Mouse (Mus musculus) gastrocnemius, adult 8-10 months (tissue): ENCODE results near the gene Olfr906. TPM values are rescaled to one million over a fixed set of nuclear protein-coding genes. Genes with fewer than 3 reads are reported as not detected.

ENCODE experiments used
- DNase-seq, 2 experiments: peaks; one replicate each; pipeline ENCODE4 v3.0.0; 2022; ENCODE audit warnings: low spot score in 2 of 2
- total RNA-seq, 4 experiments: library from RNA; stranded (reverse); gene quantifications; 2 replicates each; pipeline ENCODE4 v1.2.4; 2022

The Olfr906 gene
- total RNA-seq, result not detected

DNA sequence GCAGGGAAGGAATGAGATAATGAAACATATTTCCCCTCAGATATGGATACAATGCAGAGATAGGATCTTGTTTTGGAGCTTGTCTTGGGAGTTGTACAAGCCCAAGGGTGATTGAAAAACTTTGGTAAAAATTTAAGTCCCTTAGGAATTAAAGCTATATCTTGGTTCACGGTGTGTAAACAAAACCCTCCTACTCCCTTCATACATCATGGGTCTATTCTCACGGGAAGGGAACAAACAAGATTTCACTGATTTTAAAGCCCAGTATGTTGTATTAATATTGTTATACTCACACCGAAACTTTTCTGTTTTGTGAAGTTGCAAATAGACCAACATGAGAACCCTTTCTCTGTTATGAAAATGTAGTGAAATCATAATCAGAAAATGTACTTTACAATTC, at the start of gene Olfr906:
Olfr906 (plus strand) TSS at position 301 of the 400 bp plus-strand sequence.
- no peak for DNase-seq

DNA sequence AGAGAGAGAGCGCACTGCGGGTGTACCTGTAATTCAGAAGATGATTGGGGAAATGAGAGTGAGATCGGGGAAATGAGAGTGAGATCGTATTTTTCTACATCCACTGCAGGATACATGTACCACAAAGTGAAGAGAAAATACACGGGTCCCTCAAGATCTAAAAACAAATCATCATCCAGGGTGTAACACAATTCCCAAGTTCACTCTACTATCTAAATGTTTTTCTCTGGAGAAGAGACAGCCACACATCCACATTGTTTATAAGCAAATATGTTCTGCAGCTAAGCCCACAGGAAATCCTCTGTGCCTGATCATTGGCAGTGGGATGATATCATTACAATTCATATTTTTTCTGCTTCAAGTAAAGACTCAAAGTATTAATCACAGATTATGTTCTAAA, 39.5 kb upstream of the Olfr906 start, which contains the start of gene Olfr902:
Olfr902 (plus strand) TSS at position 301 of the 400 bp plus-strand sequence.
- DNase-seq, result no peak

DNA sequence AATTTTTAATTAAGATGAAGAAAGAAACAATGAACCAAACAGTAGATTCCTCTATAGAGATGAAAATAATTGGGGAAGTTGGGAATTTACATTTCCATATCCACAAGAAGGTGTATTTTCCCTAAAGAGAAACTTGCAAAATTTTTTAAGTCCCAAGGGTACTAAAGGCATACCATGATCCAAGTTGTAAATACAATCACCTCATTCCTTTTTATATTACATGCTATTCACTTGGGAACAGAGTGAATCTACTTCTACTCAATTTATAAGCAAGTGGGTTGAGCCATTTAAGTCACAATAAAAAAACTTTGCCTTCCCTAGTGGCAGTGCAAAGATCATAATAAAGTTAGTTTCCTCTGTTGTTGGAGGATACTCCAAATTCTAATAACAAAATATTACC, 24.0 kb upstream of the Olfr906 start, which contains the start of gene Olfr904:
Olfr904 (plus strand) TSS at position 301 of the 400 bp plus-strand sequence.
- no peak for DNase-seq

DNA sequence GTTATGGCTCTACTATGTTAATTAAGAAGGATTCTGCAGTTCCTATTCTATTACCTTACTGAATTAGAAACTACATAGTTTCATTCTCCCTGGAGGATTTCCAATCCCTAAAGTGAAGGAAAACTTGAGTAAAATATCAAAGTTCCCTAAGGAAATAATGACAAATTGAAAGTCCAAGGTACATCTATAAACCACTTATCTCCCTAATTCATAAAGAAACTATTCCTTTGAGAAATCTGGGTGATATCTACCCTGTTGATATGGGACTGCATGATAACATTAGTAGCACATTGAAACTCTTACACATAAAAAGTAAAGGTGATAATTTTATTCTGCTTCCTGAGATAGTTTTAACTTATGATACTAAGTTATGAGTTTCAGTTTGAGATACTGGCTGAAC, 16.1 kb upstream of the Olfr906 start, which contains the start of gene Olfr905:
Olfr905 (plus strand) TSS at position 301 of the 400 bp plus-strand sequence.
- no peak for DNase-seq

DNA sequence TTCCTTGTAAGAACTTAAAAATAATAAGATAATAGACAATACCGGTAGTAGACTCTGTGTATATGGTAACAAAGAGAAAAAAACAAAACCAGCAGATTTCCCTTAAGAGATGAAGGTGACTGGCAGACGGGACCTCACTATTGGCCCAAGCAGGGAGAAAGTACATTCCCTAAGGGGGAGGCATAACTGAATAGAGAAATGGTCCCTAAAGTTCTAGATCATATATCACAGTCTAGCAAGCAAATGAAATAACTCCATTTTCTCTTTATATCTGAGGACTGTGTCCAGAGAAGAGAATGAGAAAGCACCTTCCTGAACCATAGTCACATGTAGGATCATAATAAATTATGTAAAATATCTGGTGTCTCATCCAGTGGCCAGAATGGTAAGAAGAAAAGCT, 8.6 kb downstream of the Olfr906 start, which contains the start of gene Olfr907:
Olfr907 (plus strand) TSS at position 301 of the 400 bp plus-strand sequence.
- no peak for DNase-seq

DNA sequence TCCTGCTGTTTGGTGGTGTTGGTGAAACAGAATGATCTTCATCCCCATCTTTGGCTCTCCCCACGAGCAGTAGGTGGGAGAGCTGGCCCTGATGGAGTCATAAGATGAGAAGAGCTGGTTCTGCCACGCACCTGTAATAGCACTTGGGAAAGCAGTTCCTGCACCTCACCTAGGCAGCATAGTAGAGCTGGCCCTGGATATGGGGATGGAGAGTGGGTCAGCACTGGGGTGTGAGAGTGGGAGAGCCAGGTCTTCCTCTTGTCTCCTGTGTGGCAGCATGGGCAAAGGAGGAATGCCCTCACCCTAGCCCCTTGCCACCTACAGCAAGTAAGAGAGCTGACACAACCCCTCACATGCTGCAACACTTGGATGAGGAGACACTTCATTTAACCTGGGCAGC, 25.5 kb downstream of the Olfr906 start:
- DNase-seq, result no peak

DNA sequence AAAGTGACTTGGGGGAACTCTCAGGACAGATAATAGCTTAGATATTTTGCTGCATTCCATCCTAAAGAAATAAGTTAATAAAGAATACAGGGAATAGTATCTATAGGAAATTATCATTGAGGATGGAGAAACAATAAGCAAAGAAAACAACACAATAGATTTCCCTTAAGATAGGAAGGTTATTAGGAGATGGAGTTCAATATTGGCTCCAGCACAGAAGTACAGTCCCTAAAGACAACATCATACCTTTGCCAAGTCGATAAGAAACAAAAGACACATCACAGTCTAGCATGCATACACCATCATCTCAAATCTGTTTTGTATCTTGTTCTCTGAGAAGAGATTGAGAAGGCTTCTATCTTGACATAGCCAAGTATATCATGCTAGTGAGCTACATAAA, 34.4 kb downstream of the Olfr906 start, which contains the start of gene Olfr911-ps1:
Olfr911-ps1 (plus strand) TSS at position 301 of the 400 bp plus-strand sequence.
- DNase-seq, result no peak

DNA sequence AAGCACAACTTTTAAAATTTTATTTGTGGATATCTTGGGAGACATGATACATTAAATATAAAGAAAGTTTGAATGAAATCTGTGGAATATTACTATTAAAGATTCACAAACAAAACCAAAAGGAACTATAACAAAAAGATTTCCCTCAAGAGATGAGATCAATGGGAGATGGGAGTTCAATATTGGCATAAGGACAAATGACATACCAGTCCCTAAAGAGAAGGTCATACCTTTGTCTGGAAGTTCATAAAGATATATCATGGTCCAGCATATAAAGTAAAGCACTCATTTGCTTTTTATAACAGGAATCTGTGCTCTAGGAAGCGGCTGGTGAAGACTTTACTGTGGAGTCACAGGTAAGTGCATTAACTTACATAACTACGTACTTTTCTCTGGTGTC, 50.7 kb downstream of the Olfr906 start, which contains the start of gene Olfr910:
Olfr910 (plus strand) TSS at position 301 of the 400 bp plus-strand sequence.
- DNase-seq, result no peak

Other genes with a start within 250 kb of the Olfr906 start
- gene Olfr143, start 234.3 kb upstream of the Olfr906 start, total RNA-seq, result not detected
- not detected for gene Olfr895, start 219.2 kb upstream of the Olfr906 start, total RNA-seq
- not detected for gene Olfr896-ps1, start 196.0 kb upstream of the Olfr906 start, total RNA-seq
- not detected for gene Olfr25, start 158.0 kb upstream of the Olfr906 start, total RNA-seq
- gene Olfr898, start 138.7 kb upstream of the Olfr906 start, total RNA-seq, result not detected
- gene Olfr250, start 120.2 kb upstream of the Olfr906 start, total RNA-seq, result not detected
- not detected for gene Olfr251, start 110.0 kb upstream of the Olfr906 start, total RNA-seq
- gene Olfr147, start 85.4 kb upstream of the Olfr906 start, total RNA-seq, result not detected
- not detected for gene Olfr901, start 57.6 kb upstream of the Olfr906 start, total RNA-seq
- not detected for gene Olfr902, start 39.4 kb upstream of the Olfr906 start, total RNA-seq
- not detected for gene Olfr904, start 23.9 kb upstream of the Olfr906 start, total RNA-seq
- gene Olfr905, start 16.0 kb upstream of the Olfr906 start, total RNA-seq, result not detected
- gene Olfr907, start 8.7 kb downstream of the Olfr906 start, total RNA-seq, result not detected
- gene Olfr911-ps1, start 34.5 kb downstream of the Olfr906 start, total RNA-seq, result not detected
- not detected for gene Olfr910, start 50.8 kb downstream of the Olfr906 start, total RNA-seq
- not detected for gene Olfr912, start 93.1 kb downstream of the Olfr906 start, total RNA-seq
- gene Olfr913, start 105.7 kb downstream of the Olfr906 start, total RNA-seq, result not detected
- not detected for gene Olfr914, start 118.0 kb downstream of the Olfr906 start, total RNA-seq
- gene Olfr916, start 172.8 kb downstream of the Olfr906 start, total RNA-seq, result not detected
- not detected for gene Olfr917, start 178.8 kb downstream of the Olfr906 start, total RNA-seq
- not detected for gene Olfr918, start 187.5 kb downstream of the Olfr906 start, total RNA-seq
- gene Olfr919, start 216.6 kb downstream of the Olfr906 start, total RNA-seq, result not detected
- gene Vwa5a, start 231.2 kb downstream of the Olfr906 start, total RNA-seq, result 10 to 100 TPM; 12.9 to 16.0 (median 14.7) TPM